Mouse (Mus musculus) kidney, embryonic 16.5 days (tissue): ENCODE measurements around the gene Gnat1. TPM values are rescaled to one million over a fixed set of nuclear protein-coding genes. Genes with fewer than 3 reads are reported as not detected.
A peak's percentile ranks its signal among the peaks of the same experiment; 100 is the strongest.
"Not testable (repeated sequence)": the region's sequence is repeated elsewhere in the genome, so short reads cannot be mapped to it uniquely, and the experiment has no call there.

ENCODE experiments used
- ATAC-seq: fragments of 200-750 bp; cut with Nextera tagmentation; 2 replicates; pipeline ENCODE4 v1.8.0; 2017; ENCODE audit warnings: moderate TSS enrichment; ENCODE audit not compliant: low FRiP score, low TSS enrichment
- H3K27ac ChIP-seq: fragments of 300-500 bp; sonication (generic); 2 replicates; pipeline ENCODE4 v1.5.1; 2014; ENCODE audit warnings: low read length
- H3K27me3 ChIP-seq: fragments of 300-500 bp; sonication (generic); 2 replicates; pipeline ENCODE4 v1.6.1; 2014; ENCODE audit warnings: low read length, control low read depth, mixed read lengths; ENCODE audit not compliant: insufficient read depth
- H3K36me3 ChIP-seq: fragments of 300-500 bp; sonication (generic); 2 replicates; pipeline ENCODE4 v1.6.1; 2014; ENCODE audit warnings: low read length, control low read depth, mixed read lengths; ENCODE audit not compliant: insufficient read depth
- H3K4me1 ChIP-seq: fragments of 300-500 bp; sonication (generic); 2 replicates; pipeline ENCODE4 v1.6.1; 2014; ENCODE audit warnings: low read length, control low read depth, mixed read lengths; ENCODE audit not compliant: insufficient read depth
- H3K4me2 ChIP-seq: fragments of 300-500 bp; sonication (generic); replicated peaks from 2 replicates; pipeline ENCODE4 v1.6.1; 2014; ENCODE audit warnings: low read depth, low read length
- H3K4me3 ChIP-seq: fragments of 300-500 bp; sonication (generic); 2 replicates; pipeline ENCODE4 v1.5.1; 2014; ENCODE audit warnings: mild to moderate bottlenecking, low read length
- H3K9ac ChIP-seq: fragments of 300-500 bp; sonication (generic); replicated peaks from 2 replicates; pipeline ENCODE4 v1.6.1; 2014; ENCODE audit warnings: low read length
- H3K9me3 ChIP-seq: fragments of 300-500 bp; sonication (generic); 2 replicates; pipeline ENCODE4 v1.6.1; 2016; ENCODE audit warnings: low read length, control low read depth
- WGBS: fragments of 180-500 bp; shearing (Covaris S2); extraction: QIAGEN DNeasy Blood & Tissue Kit; methylation state at CpG from one replicate; pipeline ENCODE4 v1.1.7; 2014; 5-methylcytosine and 5-hydroxymethylcytosine counted together
- polyA plus RNA-seq: library from polyadenylated mRNA; unstranded; fragments of >200 nt; fragmentation: Nextera tagmentation; extraction: Ambion mirVana; gene quantifications from 2 replicates; pipeline ENCODE4 v1.2.1, GENCODE M21; 2015

Gene Gnat1
- polyA plus RNA-seq, 1 experiment from 2014 or later = 2.8 TPM

DNA sequence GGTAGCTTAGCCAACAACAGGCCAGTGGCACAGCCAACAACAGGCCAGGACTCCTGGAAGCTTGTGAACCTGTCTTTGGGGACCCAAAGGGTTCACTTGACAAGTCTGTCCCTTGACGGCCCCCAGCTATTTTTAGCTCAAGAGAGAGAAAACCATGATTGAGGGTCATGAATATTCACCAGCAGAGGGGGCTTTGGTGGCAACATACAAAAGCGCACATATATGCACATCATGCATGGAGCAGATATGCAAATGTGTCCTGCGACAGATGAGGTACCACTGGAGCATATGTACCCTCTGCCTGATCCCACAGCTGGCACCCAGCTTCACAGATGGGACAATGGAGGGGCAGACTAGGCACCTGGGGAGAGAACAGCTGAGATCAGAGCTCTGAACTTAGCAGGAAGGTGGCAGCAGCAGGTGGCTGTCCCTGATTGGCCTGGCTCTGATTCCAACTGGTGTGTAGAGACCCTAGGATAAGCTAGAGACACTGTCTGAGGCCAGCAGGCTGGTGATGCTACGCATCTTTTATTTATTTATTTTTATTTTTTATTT, 14.0 kb upstream of the Gnat1 start:
- 68% methylated on average over 4 of the region's 4 CpGs for WGBS
- Histone ChIP-seq H3K27ac (no peak overlapping the region), H3K36me3 (peaks cover 33% of the 10 kb centered on the region), H3K9ac (no peak overlapping the region), H3K4me3 (no peak overlapping the region), H3K27me3 (no peaks in the 10 kb centered on the region), H3K9me3 (no peaks in the 10 kb centered on the region), H3K4me2 (no peak overlapping the region), H3K4me1 (peaks cover 49% of the 10 kb centered on the region)
- ATAC-seq = no peak

DNA sequence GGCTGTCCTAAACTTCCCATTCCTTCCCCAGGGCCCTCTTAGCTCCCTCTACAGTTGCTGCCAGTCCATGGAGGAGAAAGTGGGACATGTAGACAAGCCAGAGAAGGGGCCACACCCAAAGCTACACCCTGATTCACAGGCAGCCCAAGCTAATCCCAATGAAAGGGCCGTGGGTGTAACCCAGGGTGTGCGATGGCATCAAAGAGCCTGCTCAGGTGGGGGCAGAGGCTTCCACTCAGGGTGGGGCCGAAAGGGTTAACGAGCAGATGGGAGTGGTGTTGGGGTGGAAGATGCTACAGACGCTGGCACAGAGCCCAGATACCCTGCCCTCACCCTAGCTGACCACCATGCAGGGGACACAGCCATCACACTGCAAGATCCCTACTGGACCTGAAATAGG, 13.3 kb upstream of the Gnat1 start:
- Histone ChIP-seq H3K4me2 (no peak overlapping the region), H3K36me3 (peaks cover 39% of the 10 kb centered on the region), H3K4me1 (peaks cover 41% of the 10 kb centered on the region), H3K4me3 (no peak overlapping the region), H3K9me3 (no peaks in the 10 kb centered on the region), H3K27ac (no peak overlapping the region), H3K9ac (no peak overlapping the region), H3K27me3 (no peaks in the 10 kb centered on the region)
- ATAC-seq = no peak
- WGBS = 68% methylated on average over 5 of the region's 5 CpGs

DNA sequence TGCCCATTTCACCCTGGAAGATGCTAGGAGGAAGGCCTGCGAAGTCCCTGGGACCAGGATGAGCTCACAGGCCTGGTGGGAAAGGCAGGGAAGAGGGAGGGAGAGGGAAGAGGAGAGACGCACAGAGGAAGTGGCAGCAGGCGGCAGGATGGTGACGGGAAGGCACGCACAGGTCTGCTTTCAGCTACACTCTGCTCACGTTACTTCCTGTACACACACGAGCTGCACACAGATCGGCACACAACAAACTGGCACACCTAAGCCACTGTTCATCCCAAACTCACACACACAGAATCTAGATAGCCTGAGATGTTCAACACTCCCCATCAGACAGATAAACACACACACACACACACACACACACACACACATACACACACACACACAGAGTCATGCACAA, 10.9 kb upstream of the Gnat1 start:
- H3K36me3 ChIP-seq = peaks cover 58% of the 10 kb centered on the region
- H3K27ac ChIP-seq = no peak overlapping the region
- H3K4me2 ChIP-seq = no peak overlapping the region
- H3K9ac ChIP-seq = no peak overlapping the region
- no peak overlapping the region for H3K4me3 ChIP-seq
- H3K9me3 ChIP-seq = no peaks in the 10 kb centered on the region
- WGBS = 74% methylated on average over 8 of the region's 8 CpGs
- no peaks in the 10 kb centered on the region for H3K27me3 ChIP-seq
- no peak for ATAC-seq
- peaks cover 17% of the 10 kb centered on the region for H3K4me1 ChIP-seq

DNA sequence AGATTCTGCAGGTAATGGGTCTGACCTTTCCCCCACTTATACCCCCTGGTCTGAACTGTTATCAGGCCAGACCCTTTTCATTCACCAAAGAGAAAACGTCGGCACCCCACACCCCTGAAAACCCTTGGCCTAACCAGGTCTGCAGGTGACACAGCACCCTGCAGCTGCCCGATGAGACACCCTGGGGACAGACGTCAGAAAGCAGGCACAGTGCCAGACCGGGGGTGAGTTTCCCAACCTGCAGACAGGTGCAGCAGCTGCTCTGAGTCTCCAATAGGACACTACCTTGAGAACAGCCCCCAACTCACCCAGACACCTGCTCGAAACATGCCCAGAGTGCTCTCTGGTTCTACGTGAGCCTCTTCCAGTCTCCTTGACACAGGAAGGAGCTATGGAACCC, 9.4 kb upstream of the Gnat1 start:
- WGBS = 78% methylated on average over 7 of the region's 7 CpGs
- H3K27me3 ChIP-seq = no peaks in the 10 kb centered on the region
- peaks cover 72% of the 10 kb centered on the region for H3K36me3 ChIP-seq
- no peak overlapping the region for H3K9ac ChIP-seq
- ATAC-seq = no peak
- no peak overlapping the region for H3K4me3 ChIP-seq
- H3K4me2 ChIP-seq = no peak overlapping the region
- no peaks in the 10 kb centered on the region for H3K9me3 ChIP-seq
- H3K27ac ChIP-seq = no peak overlapping the region
- H3K4me1 ChIP-seq = peaks cover 7% of the 10 kb centered on the region; the same call in 1 of the 2 replicates

DNA sequence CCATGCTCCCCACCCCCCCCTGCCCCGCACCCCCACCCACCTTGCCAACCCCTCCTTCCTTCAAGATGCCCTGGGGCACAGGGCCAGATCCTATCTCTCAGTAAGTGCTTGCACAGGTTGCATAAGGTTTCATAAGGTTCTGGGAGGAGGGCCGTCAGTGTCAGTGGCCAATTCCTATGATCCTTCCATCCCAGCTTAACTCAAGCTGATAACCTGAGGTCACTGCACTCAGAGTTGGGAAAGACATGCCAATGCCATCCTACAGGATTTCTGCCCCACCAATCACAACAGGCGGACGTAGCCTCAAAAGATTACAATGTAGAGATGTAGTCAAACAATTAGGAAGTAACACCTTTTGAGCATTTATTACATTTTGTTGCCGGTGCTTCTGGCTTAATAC, 8.9 kb upstream of the Gnat1 start:
- H3K27me3 ChIP-seq = no peaks in the 10 kb centered on the region
- H3K36me3 ChIP-seq = peaks cover 77% of the 10 kb centered on the region
- no peak overlapping the region for H3K4me2 ChIP-seq
- no peak overlapping the region for H3K9ac ChIP-seq
- WGBS = 86% methylated on average over 5 of the region's 5 CpGs
- no peak overlapping the region for H3K27ac ChIP-seq
- H3K4me3 ChIP-seq = no peak overlapping the region
- H3K4me1 ChIP-seq = peaks cover 5% of the 10 kb centered on the region; the same call in 1 of the 2 replicates
- ATAC-seq = no peak
- H3K9me3 ChIP-seq = no peaks in the 10 kb centered on the region

DNA sequence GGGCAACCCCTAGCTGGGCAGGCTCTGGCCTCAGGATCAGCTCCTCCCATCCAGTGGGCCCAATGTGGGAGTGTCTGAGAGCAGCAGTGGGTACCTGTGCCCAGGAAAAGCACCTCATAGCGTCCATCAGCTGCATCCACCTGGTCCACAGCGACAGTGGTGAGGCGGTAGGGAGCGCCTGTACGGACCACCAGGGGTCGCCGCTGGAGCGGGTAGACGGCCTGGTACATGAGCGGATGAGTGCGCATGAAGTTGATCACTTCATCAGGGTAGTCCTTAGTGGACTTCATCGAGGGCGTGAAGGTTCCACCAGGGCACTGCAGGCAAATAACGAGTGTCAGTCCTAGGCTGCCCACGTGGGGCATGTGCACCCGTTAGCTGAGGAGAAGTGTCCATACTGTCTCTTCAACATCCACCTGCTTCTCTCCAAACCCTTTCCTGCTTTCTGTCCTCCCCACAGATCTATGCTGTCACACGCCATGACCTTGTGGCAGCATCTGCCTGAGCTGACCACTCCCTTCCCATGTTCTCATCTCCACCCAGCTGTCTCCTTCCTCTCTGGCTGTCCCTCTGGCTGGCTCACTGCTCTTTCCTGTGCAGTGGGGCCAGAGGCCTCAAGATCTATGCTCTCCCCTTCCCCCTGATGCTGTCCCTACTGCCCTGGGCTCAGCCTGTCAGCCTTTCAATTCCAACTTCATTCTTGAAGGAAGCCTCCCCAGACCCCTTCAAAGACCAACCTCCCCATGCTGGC, 5.9 kb upstream of the Gnat1 start:
- WGBS = 31% methylated on average over 17 of the region's 17 CpGs
- no peak overlapping the region for H3K27ac ChIP-seq
- H3K4me1 ChIP-seq = no peaks in the 10 kb centered on the region; the same call in 1 of the 2 replicates
- ATAC-seq = peak; percentile 69
- no peak overlapping the region for H3K4me2 ChIP-seq
- H3K4me3 ChIP-seq = no peak overlapping the region
- H3K36me3 ChIP-seq = peaks cover 76% of the 10 kb centered on the region
- H3K9me3 ChIP-seq = no peaks in the 10 kb centered on the region
- H3K27me3 ChIP-seq = no peaks in the 10 kb centered on the region
- H3K9ac ChIP-seq = no peak overlapping the region; the same call in 1 of the 2 replicates

DNA sequence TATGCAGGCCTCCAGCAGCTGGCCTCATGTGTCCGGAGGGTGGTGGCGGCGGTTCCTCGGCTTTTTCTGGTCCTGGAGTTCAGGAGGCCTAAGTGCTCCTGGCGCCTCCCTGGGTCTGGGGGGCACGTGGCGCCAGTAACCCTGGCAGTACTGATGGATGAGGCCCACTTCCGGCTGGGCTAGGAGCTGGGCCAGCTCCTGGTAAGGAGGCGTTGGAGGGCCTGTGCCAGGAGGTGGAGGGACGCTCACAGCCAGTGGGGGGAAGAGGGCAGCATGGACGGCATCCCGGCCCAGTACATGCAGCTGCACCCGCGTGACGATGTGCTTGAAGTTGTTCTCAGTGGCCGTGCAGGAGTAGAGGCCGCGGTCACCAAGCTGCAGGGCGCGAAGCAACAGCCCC, 2.9 kb upstream of the Gnat1 start:
- Histone ChIP-seq H3K9me3 (no peaks in the 10 kb centered on the region), H3K4me3 (no peak overlapping the region), H3K4me1 (no peaks in the 10 kb centered on the region; the same call in 1 of the 2 replicates), H3K27ac (no peak overlapping the region), H3K36me3 (peaks cover 53% of the 10 kb centered on the region), H3K27me3 (peaks cover 5% of the 10 kb centered on the region; the same call in 1 of the 2 replicates), H3K9ac (no peak overlapping the region), H3K4me2 (no peak overlapping the region)
- 80% methylated on average over 20 of the region's 20 CpGs for WGBS
- ATAC-seq = no peak

DNA sequence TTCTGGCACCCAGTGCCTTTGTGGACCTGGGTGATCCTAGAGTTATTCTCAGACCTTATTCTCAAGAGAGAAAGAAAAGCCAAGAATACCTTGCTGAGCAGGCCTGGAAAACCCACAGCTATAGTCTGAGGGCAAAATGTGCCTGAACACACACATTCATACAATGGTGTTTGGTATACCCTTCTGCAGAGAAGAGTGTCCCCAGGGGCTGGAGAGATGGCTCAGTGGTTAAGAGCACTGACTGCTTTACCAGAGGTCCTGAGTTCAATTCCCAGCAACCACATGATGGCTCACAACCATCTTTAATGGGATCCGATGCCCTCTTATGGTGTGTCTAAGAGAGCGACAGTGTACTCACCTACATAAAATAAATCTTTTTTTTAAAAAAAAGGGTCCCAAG, 651 bp downstream of the Gnat1 start:
- Histone ChIP-seq H3K4me3 (no peak overlapping the region), H3K36me3 (peaks cover 23% of the 10 kb centered on the region), H3K9ac (no peak overlapping the region), H3K9me3 (no peaks in the 10 kb centered on the region), H3K4me2 (no peak overlapping the region), H3K27me3 (peaks cover 31% of the 10 kb centered on the region), H3K27ac (no peak overlapping the region), H3K4me1 (peaks cover 11% of the 10 kb centered on the region)
- whole genome bisulfite sequencing = 87% methylated on average over 2 of the region's 2 CpGs
- no peak for ATAC-seq

DNA sequence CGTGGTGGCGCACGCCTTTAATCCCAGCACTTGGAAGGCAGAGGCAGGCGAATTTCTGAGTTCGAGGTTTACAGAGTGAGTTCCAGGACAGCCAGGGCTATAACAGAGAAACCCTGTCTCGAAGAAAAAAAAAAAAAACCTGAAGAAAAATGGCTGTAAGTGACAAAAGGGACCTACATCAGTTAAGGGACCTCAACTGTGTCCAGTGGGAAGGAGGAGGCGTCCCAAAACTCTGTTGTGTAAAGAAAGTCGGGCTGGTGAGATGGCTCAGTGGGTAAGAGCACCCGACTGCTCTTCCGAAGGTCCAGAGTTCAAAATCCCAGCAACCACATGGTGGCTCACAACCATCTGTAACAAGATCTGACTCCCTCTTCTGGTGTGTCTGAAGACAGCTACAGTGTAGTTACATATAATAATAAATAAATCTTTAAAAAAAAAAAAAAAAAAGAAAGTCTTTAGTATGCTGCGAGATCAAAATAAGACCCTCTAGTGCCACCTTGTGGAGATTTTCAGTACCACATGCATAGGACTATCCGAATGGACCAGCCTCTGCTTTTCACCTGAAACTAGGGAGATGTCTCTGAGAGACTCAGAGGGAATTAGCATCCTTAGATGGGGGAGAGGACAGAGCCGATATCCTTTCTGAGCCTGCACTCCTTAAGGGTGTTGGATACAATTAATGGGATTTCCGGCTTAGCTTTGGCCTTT, 1.5 kb downstream of the Gnat1 start:
- not testable (repeated sequence) for ATAC-seq, H3K4me2 ChIP-seq, H3K9me3 ChIP-seq, H3K4me3 ChIP-seq, H3K27ac ChIP-seq, H3K9ac ChIP-seq
- Histone ChIP-seq H3K27me3 (peaks cover 31% of the 10 kb centered on the region), H3K4me1 (peaks cover 11% of the 10 kb centered on the region), H3K36me3 (peaks cover 14% of the 10 kb centered on the region; the same call in 1 of the 2 replicates)
- 36% methylated on average over 14 of the region's 14 CpGs for WGBS
